Mouse (Mus musculus): ENCODE data around the gene Plekhh3. TPM values are rescaled to one million over a fixed set of nuclear protein-coding genes. Genes with fewer than 3 reads are reported as not detected.
"Not testable (repeated sequence)": the region's sequence is repeated elsewhere in the genome, so short reads cannot be mapped to it uniquely, and the experiment has no call there.

Gene Plekhh3
- polyA plus RNA-seq, 1 experiment from 2014 or later: 3.7 TPM

- 95% methylated on average over 8 of the region's 8 CpGs for WGBS
- not testable (repeated sequence) for H3K27ac ChIP-seq (replicated peaks; ENCODE audit: low read depth, low read length); H3K4me1 ChIP-seq (ENCODE audit: control insufficient read depth, insufficient read depth, low read length); H3K9me3 ChIP-seq (replicated peaks; ENCODE audit: control insufficient read depth, low read length); H3K27me3 ChIP-seq (ENCODE audit: control insufficient read depth, insufficient read depth, low read length); H3K36me3 ChIP-seq (replicated peaks; ENCODE audit: control insufficient read depth, insufficient read depth, low read depth, low read length); H3K4me2 ChIP-seq (ENCODE audit: low read depth, low read length); DNase-seq (ENCODE audit: low spot score); ATAC-seq (replicated peaks; ENCODE audit: insufficient number of reproducible peaks, low FRiP score, low TSS enrichment, low read depth); H3K4me3 ChIP-seq (ENCODE audit: low read depth, low read length); H3K9ac ChIP-seq (replicated peaks; ENCODE audit: low read length)
Measured at GRCm38 (mm10) chr11:101124494-101124893, 46.7 kb downstream of the Plekhh3 start.

GRCm38 (mm10) chr11:101120545-101121188, 50.5 kb downstream of the Plekhh3 start:
- ATAC-seq (replicated peaks; ENCODE audit: insufficient number of reproducible peaks, low FRiP score, low TSS enrichment, low read depth) (no peak), DNase-seq (ENCODE audit: low spot score) (no peak)
- no peaks in the 10 kb centered on the region; the same call in 1 of the 2 replicates for H3K36me3 ChIP-seq (replicated peaks; ENCODE audit: control insufficient read depth, insufficient read depth, low read depth, low read length)
- H3K4me3 ChIP-seq (ENCODE audit: low read depth, low read length): peak overlapping the region; percentile 73
- H3K4me2 ChIP-seq (ENCODE audit: low read depth, low read length): peak overlapping the region; percentile 92
- H3K27ac ChIP-seq (replicated peaks; ENCODE audit: low read depth, low read length): peak overlapping the region; percentile 87
- no peaks in the 10 kb centered on the region for H3K27me3 ChIP-seq (ENCODE audit: control insufficient read depth, insufficient read depth, low read length)
- peak overlapping the region; percentile 86 for H3K9ac ChIP-seq (replicated peaks; ENCODE audit: low read length)
- no peaks in the 10 kb centered on the region for H3K9me3 ChIP-seq (replicated peaks; ENCODE audit: control insufficient read depth, low read length)
- 25% methylated on average over 19 of the region's 19 CpGs for WGBS
- peaks cover 10% of the 10 kb centered on the region for H3K4me1 ChIP-seq (ENCODE audit: control insufficient read depth, insufficient read depth, low read length)

- Histone ChIP-seq H3K9ac (replicated peaks; ENCODE audit: low read length) (peak within 1 kb of the TSS; percentile 86), H3K27me3 (ENCODE audit: control insufficient read depth, insufficient read depth, low read length) (no peaks in the 10 kb centered on the region), H3K36me3 (replicated peaks; ENCODE audit: control insufficient read depth, insufficient read depth, low read depth, low read length) (no peaks in the 10 kb centered on the region; the same call in 1 of the 2 replicates), H3K4me2 (ENCODE audit: low read depth, low read length) (peak within 1 kb of the TSS; percentile 92), H3K27ac (replicated peaks; ENCODE audit: low read depth, low read length) (peak within 1 kb of the TSS; percentile 87), H3K4me3 (ENCODE audit: low read depth, low read length) (peak within 1 kb of the TSS; percentile 73), H3K4me1 (ENCODE audit: control insufficient read depth, insufficient read depth, low read length) (peaks cover 10% of the 10 kb centered on the region), H3K9me3 (replicated peaks; ENCODE audit: control insufficient read depth, low read length) (no peaks in the 10 kb centered on the region)
- DNase-seq (ENCODE audit: low spot score) (peak; percentile 100), ATAC-seq (replicated peaks; ENCODE audit: insufficient number of reproducible peaks, low FRiP score, low TSS enrichment, low read depth) (peak; percentile 88)
- under 1% methylated on average over 61 of the region's 61 CpGs for WGBS
Measured at GRCm38 (mm10) chr11:101119761-101120544, 51.2 kb downstream of the Plekhh3 start, which contains the start of the genes Retreg3 and Tubg1. Gene Retreg3, minus strand, starts transcription at chr11:101119893. Gene Tubg1, plus strand, starts transcription at chr11:101119938.

GRCm38 (mm10) chr11:101119131-101119760, 51.9 kb downstream of the Plekhh3 start:
- Histone ChIP-seq H3K9ac (replicated peaks; ENCODE audit: low read length) (peak overlapping the region; percentile 82), H3K4me1 (ENCODE audit: control insufficient read depth, insufficient read depth, low read length) (peaks cover 10% of the 10 kb centered on the region), H3K4me2 (ENCODE audit: low read depth, low read length) (peak overlapping the region; percentile 88), H3K4me3 (ENCODE audit: low read depth, low read length) (peak overlapping the region; percentile 73), H3K27ac (replicated peaks; ENCODE audit: low read depth, low read length) (peak overlapping the region; percentile 1), H3K36me3 (replicated peaks; ENCODE audit: control insufficient read depth, insufficient read depth, low read depth, low read length) (no peaks in the 10 kb centered on the region; the same call in 1 of the 2 replicates), H3K27me3 (ENCODE audit: control insufficient read depth, insufficient read depth, low read length) (no peaks in the 10 kb centered on the region), H3K9me3 (replicated peaks; ENCODE audit: control insufficient read depth, low read length) (no peaks in the 10 kb centered on the region)
- under 1% methylated on average over 38 of the region's 39 CpGs for WGBS
- DNase-seq (ENCODE audit: low spot score) (no peak), ATAC-seq (replicated peaks; ENCODE audit: insufficient number of reproducible peaks, low FRiP score, low TSS enrichment, low read depth) (peak; percentile 74)

- H3K4me3 ChIP-seq (ENCODE audit: low read depth, low read length): peak overlapping the region; percentile 73; the same call in 1 of the 2 replicates
- H3K4me1 ChIP-seq (ENCODE audit: control insufficient read depth, insufficient read depth, low read length): peaks cover 10% of the 10 kb centered on the region
- H3K36me3 ChIP-seq (replicated peaks; ENCODE audit: control insufficient read depth, insufficient read depth, low read depth, low read length): no peaks in the 10 kb centered on the region; the same call in 1 of the 2 replicates
- no peaks in the 10 kb centered on the region for H3K27me3 ChIP-seq (ENCODE audit: control insufficient read depth, insufficient read depth, low read length)
- H3K9ac ChIP-seq (replicated peaks; ENCODE audit: low read length): peak overlapping the region; percentile 82; the same call in 1 of the 2 replicates
- 31% methylated on average over 4 of the region's 4 CpGs for WGBS
- peak overlapping the region; percentile 88 for H3K4me2 ChIP-seq (ENCODE audit: low read depth, low read length)
- no peaks in the 10 kb centered on the region for H3K9me3 ChIP-seq (replicated peaks; ENCODE audit: control insufficient read depth, low read length)
- H3K27ac ChIP-seq (replicated peaks; ENCODE audit: low read depth, low read length): no peak overlapping the region
- no peak for DNase-seq (ENCODE audit: low spot score)
- ATAC-seq (replicated peaks; ENCODE audit: insufficient number of reproducible peaks, low FRiP score, low TSS enrichment, low read depth): no peak
Measured at GRCm38 (mm10) chr11:101118105-101118504, 53.0 kb downstream of the Plekhh3 start.

GRCm38 (mm10) chr11:101115564-101115963, 55.6 kb downstream of the Plekhh3 start:
- Histone ChIP-seq H3K27ac (replicated peaks; ENCODE audit: low read depth, low read length) (no peak overlapping the region), H3K9ac (replicated peaks; ENCODE audit: low read length) (no peak overlapping the region), H3K4me2 (ENCODE audit: low read depth, low read length) (no peak overlapping the region), H3K4me1 (ENCODE audit: control insufficient read depth, insufficient read depth, low read length) (peaks cover 8% of the 10 kb centered on the region), H3K9me3 (replicated peaks; ENCODE audit: control insufficient read depth, low read length) (no peaks in the 10 kb centered on the region), H3K4me3 (ENCODE audit: low read depth, low read length) (no peak overlapping the region), H3K36me3 (replicated peaks; ENCODE audit: control insufficient read depth, insufficient read depth, low read depth, low read length) (no peaks in the 10 kb centered on the region), H3K27me3 (ENCODE audit: control insufficient read depth, insufficient read depth, low read length) (no peaks in the 10 kb centered on the region)
- 68% methylated on average over 2 of the region's 2 CpGs for WGBS
- ATAC-seq (replicated peaks; ENCODE audit: insufficient number of reproducible peaks, low FRiP score, low TSS enrichment, low read depth): no peak
- no peak for DNase-seq (ENCODE audit: low spot score)

All from embryonic facial prominence, embryonic 11.5 days (tissue).